Mouse (Mus musculus) hindbrain, postnatal 0 days (tissue): ENCODE results near the gene Ube2j2. TPM values are rescaled to one million over a fixed set of nuclear protein-coding genes. Genes with fewer than 3 reads are reported as not detected.

ENCODE experiments used
- ATAC-seq: fragments of 200-750 bp; cut with Nextera tagmentation; 2 replicates; pipeline ENCODE4 v1.8.0; 2017; ENCODE audit warnings: mild to moderate bottlenecking, moderate TSS enrichment, moderate library complexity
- DNase-seq: peaks from one replicate; pipeline ENCODE4 v3.0.0-alpha.2; 2015; ENCODE audit warnings: low spot score
- H3K27ac ChIP-seq: fragments of 300-500 bp; sonication (generic); 2 replicates; pipeline ENCODE4 v1.5.1; 2014; ENCODE audit warnings: mild to moderate bottlenecking
- H3K27me3 ChIP-seq: fragments of 300-500 bp; sonication (generic); 2 replicates; pipeline ENCODE4 v1.6.1; 2014; ENCODE audit warnings: low read length, mixed read lengths; ENCODE audit not compliant: insufficient read depth
- H3K36me3 ChIP-seq: fragments of 300-500 bp; sonication (generic); 2 replicates; pipeline ENCODE4 v1.6.1; 2014; ENCODE audit warnings: low read length, mixed read lengths; ENCODE audit not compliant: insufficient read depth
- H3K4me1 ChIP-seq: fragments of 300-500 bp; sonication (generic); 2 replicates; pipeline ENCODE4 v1.6.1; 2014; ENCODE audit warnings: antibody characterized with exemption, low read length, mixed read lengths; ENCODE audit not compliant: insufficient read depth
- H3K4me2 ChIP-seq: fragments of 300-500 bp; sonication (generic); 2 replicates; pipeline ENCODE4 v1.6.1; 2014; ENCODE audit warnings: low read depth, mild to moderate bottlenecking, low read length, moderate library complexity, mixed read lengths
- H3K4me3 ChIP-seq: fragments of 300-500 bp; sonication (generic); 2 replicates; pipeline ENCODE4 v1.5.1; 2014; ENCODE audit warnings: low read length
- H3K9ac ChIP-seq: fragments of 300-500 bp; sonication (generic); replicated peaks from 2 replicates; pipeline ENCODE4 v1.6.1; 2014; ENCODE audit warnings: mild to moderate bottlenecking, low read length, moderate library complexity, mixed read lengths
- H3K9me3 ChIP-seq: fragments of 300-500 bp; sonication (generic); 2 replicates; pipeline ENCODE4 v1.6.1; 2016; ENCODE audit warnings: low read length, mixed read lengths
- CTCF ChIP-seq: IDR thresholded peaks from 2 replicates; pipeline ENCODE4 v1.5.1; 2016; ENCODE audit warnings: antibody characterized with exemption, control low read depth, low read depth
- WGBS: fragments of 180-500 bp; shearing (Covaris S2); extraction: QIAGEN DNeasy Blood & Tissue Kit; methylation state at CpG from one replicate; pipeline ENCODE4 v1.1.7; 2014; 5-methylcytosine and 5-hydroxymethylcytosine counted together
- polyA plus RNA-seq: library from polyadenylated mRNA; unstranded; fragments of >200 nt; fragmentation: Nextera tagmentation; extraction: Ambion mirVana; gene quantifications from 2 replicates; pipeline ENCODE4 v1.2.1, GENCODE M21; 2015
- total RNA-seq: library from RNA; depleted of rRNA; stranded (reverse); fragments of >200 nt; gene quantifications from 2 replicates; pipeline ENCODE4 v1.2.3, GENCODE M21; 2014

Gene Ube2j2
- total and polyA plus RNA-seq, 2 experiments from 2014 or later = 47.5 to 126 TPM

- DNase-seq (no peak), ATAC-seq (no peak)
- TF ChIP-seq CTCF = no peak
- no peak overlapping the region for H3K4me3 ChIP-seq
- H3K9ac ChIP-seq = no peak overlapping the region
- no peaks in the 10 kb centered on the region for H3K4me1 ChIP-seq
- peaks cover 31% of the 10 kb centered on the region for H3K36me3 ChIP-seq
- 87% methylated on average over 4 of the region's 4 CpGs for WGBS
- H3K4me2 ChIP-seq = no peak overlapping the region
- H3K27me3 ChIP-seq = no peaks in the 10 kb centered on the region
- no peaks in the 10 kb centered on the region for H3K9me3 ChIP-seq
- no peak overlapping the region for H3K27ac ChIP-seq
These were observed 34.9 kb upstream of the Ube2j2 start for GRCm38 (mm10) chr4:155908751-155909150.

DNA sequence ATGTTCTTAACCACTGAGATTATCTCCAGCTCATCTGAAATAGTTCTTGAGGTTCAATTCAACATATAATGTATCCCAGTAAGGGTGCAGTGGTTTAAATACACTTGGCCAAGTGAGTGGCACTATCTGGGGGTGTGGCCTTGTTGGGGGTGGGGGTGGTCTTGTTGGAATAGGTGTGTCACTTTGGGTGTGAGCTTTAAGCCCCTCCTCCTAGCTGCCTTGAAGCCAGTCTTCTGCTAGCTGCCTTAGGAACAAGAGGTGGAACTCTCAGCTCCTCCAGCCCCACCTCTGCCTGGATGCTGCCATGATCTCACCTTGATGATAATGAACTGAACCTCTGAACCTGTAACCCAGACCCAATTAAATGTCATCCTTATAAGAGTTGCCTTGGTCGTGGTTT, 11.6 kb upstream of the Ube2j2 start:
- ATAC-seq (no peak), DNase-seq (no peak)
- H3K4me2 ChIP-seq = no peak overlapping the region
- no peaks in the 10 kb centered on the region for H3K27me3 ChIP-seq
- no peaks in the 10 kb centered on the region for H3K36me3 ChIP-seq
- no peak overlapping the region for H3K9ac ChIP-seq
- no peak for TF ChIP-seq CTCF
- 64% methylated on average over 1 of the region's 1 CpGs for WGBS
- H3K9me3 ChIP-seq = no peaks in the 10 kb centered on the region
- no peaks in the 10 kb centered on the region for H3K4me1 ChIP-seq
- no peak overlapping the region for H3K27ac ChIP-seq
- no peak overlapping the region for H3K4me3 ChIP-seq

- H3K4me3 ChIP-seq = peak overlapping the region; percentile 96
- H3K9ac ChIP-seq = peak overlapping the region; percentile 88
- ATAC-seq = peak; percentile 36
- peak overlapping the region; percentile 92 for H3K27ac ChIP-seq
- no peaks in the 10 kb centered on the region for H3K27me3 ChIP-seq
- WGBS = under 1% methylated on average over 17 of the region's 17 CpGs
- DNase-seq = peak; percentile 60
- no peaks in the 10 kb centered on the region for H3K9me3 ChIP-seq
- peak overlapping the region; percentile 95 for H3K4me2 ChIP-seq
- peaks cover 5% of the 10 kb centered on the region; the same call in 1 of the 2 replicates for H3K36me3 ChIP-seq
- H3K4me1 ChIP-seq = peaks cover 7% of the 10 kb centered on the region; the same call in 1 of the 2 replicates
- TF ChIP-seq CTCF = no peak
These were observed 580 bp upstream of the Ube2j2 start for GRCm38 (mm10) chr4:155943049-155943452.

DNA sequence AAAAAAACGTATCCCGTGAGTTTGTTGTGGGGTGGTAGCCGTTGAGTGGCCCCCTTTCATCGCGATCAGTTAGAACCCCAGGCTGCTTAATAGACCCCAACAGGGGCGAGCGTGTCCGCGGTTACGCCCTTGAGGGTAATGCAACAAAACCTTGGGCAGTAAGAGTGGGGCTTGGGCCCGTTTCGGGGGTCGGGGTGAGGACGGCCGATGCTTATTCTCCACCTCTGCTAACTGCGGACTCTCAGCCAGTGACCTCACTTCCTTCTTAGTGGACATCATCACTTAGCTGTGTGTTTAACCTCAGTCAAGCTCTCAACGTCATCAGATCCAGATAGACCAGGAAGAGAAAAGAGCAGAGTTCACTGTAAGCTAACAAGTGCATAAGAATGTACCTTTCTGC, 640 bp downstream of the Ube2j2 start:
- H3K27me3 ChIP-seq = no peaks in the 10 kb centered on the region
- WGBS = 0% methylated on average over 17 of the region's 17 CpGs
- no peaks in the 10 kb centered on the region for H3K9me3 ChIP-seq
- TF ChIP-seq CTCF = no peak
- H3K4me2 ChIP-seq = peak overlapping the region; percentile 69
- ATAC-seq (no peak), DNase-seq (peak; percentile 20)
- peak overlapping the region; percentile 84 for H3K27ac ChIP-seq
- peak overlapping the region; percentile 96 for H3K4me3 ChIP-seq
- H3K4me1 ChIP-seq = peaks cover 7% of the 10 kb centered on the region; the same call in 1 of the 2 replicates
- peaks cover 9% of the 10 kb centered on the region for H3K36me3 ChIP-seq
- peak overlapping the region; percentile 88 for H3K9ac ChIP-seq

DNA sequence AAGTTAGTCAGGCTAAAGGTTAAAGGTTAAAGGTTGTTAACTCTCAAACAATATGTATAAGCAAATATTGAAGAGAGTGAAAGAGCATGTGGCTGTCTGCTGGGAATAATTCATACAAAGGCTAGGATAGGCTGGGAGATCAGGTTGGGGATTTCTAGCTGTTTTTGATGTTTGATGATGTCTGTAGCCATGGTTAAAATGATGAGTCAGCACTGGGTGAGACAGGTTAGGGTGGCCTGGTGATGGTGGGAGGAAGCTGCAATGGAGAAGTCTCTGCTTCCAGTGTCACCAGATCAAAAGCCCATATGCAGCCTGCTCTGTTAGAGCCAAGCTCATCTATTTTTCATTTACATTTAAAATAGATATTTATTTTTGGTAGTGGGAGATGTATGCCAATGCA, 3.5 kb downstream of the Ube2j2 start:
- H3K4me2 ChIP-seq = no peak overlapping the region
- no peak overlapping the region for H3K4me3 ChIP-seq
- no peaks in the 10 kb centered on the region for H3K27me3 ChIP-seq
- ATAC-seq = no peak
- H3K9me3 ChIP-seq = no peaks in the 10 kb centered on the region
- peaks cover 33% of the 10 kb centered on the region for H3K36me3 ChIP-seq
- H3K9ac ChIP-seq = no peak overlapping the region
- DNase-seq = no peak
- no peak overlapping the region for H3K27ac ChIP-seq
- peaks cover 7% of the 10 kb centered on the region; the same call in 1 of the 2 replicates for H3K4me1 ChIP-seq
- TF ChIP-seq CTCF = no peak

DNA sequence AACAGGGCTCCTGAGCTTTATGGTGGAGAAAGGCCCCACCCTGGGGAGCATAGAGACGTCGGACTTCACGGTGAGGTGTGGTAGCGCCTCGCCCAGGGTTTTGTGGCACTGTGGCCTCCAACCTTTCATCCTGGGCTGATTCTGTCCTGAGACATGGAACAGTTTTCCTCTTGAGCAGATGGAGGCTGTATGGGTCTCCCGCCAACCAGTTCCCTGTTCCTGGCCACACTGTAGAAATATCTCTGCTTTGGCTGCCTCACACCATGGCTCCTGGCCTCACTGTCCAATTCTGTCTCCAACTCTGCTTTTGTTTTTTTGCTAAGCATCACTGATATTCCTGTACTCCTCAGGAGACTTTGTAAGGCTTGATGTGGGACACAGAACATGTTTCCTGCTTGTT, 11.9 kb downstream of the Ube2j2 start:
- H3K4me3 ChIP-seq = no peak overlapping the region
- H3K27ac ChIP-seq = no peak overlapping the region
- no peak for TF ChIP-seq CTCF
- no peaks in the 10 kb centered on the region for H3K4me1 ChIP-seq
- H3K4me2 ChIP-seq = no peak overlapping the region
- H3K27me3 ChIP-seq = no peaks in the 10 kb centered on the region
- 91% methylated on average over 6 of the region's 6 CpGs for WGBS
- peaks cover 65% of the 10 kb centered on the region for H3K36me3 ChIP-seq
- DNase-seq = no peak
- H3K9me3 ChIP-seq = no peaks in the 10 kb centered on the region
- ATAC-seq = no peak
- no peak overlapping the region for H3K9ac ChIP-seq

DNA sequence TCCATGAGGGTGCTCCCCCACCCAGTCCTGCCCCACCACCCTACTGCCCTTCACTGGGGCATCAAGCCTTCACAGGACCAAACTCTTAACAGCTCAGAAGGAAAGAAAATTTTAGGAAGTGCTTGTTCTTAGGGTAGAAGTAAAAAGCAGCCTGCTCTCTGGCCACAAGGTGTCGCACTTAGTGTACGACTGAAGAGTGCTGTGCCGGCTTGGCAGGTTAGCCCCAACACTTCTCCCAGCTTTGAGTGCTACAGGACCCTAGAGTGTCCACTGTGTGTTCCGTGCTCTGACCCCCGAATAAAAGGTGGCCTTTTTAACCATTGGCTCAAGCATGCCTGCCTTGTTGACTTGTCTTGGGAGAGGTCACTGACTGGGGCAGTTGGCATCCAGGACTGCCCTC, 15.6 kb downstream of the Ube2j2 start:
- Histone ChIP-seq H3K4me2 (no peak overlapping the region), H3K27me3 (no peaks in the 10 kb centered on the region), H3K9me3 (no peaks in the 10 kb centered on the region), H3K4me3 (no peak overlapping the region), H3K9ac (no peak overlapping the region), H3K27ac (no peak overlapping the region), H3K4me1 (no peaks in the 10 kb centered on the region; the same call in 1 of the 2 replicates), H3K36me3 (peaks cover 32% of the 10 kb centered on the region)
- DNase-seq (peak; percentile 91), ATAC-seq (peak; percentile 78)
- peak; percentile 86 for TF ChIP-seq CTCF
- whole genome bisulfite sequencing = 2% methylated on average over 5 of the region's 5 CpGs
